12 mouse cellular contexts compared by ENCODE assay signal in the genomic region with DNA sequence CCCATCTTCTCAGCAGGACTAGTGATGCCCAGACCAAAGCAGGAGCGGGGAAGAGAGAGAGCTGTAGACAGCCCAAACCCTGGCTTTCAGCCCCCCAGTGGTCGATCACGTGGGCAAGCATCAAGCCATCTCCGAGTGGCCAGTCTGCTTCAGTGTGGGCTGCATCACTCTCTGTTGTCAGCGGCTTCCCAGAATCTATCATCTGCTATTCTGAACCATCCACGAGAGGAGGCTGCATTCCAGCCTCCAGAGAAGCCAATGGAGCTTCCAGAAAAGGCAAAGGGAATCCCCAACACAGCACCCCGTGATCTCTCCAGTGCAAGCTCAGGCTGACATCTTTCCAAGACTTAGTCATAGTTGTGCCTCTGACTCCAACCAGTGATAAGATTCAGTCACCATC.
DNase-seq lines count a peak whose midpoint lies in the region; ATAC-seq and TF ChIP-seq lines count a peak whose summit lies in the region.
"Had no signal": no experiment of that assay in that cellular context is flagged by ENCODE, and none has a peak within 500 bp of the region (broad histone marks: within the 10 kb centered on the region; RNA-seq: fewer than 3 reads in every experiment).

No protein-coding gene starts in this region.

- no peaks in the 10 kb centered on the region for H3K36me3 ChIP-seq in forebrain, postnatal 0 days (ENCODE audit: insufficient read depth)
- no peaks in the 10 kb centered on the region for H3K36me3 ChIP-seq in forebrain, embryonic 12.5 days (replicated peaks)
- H3K36me3 ChIP-seq in neural tube, embryonic 14.5 days (ENCODE audit: control insufficient read depth, insufficient read depth, low read length): no peaks in the 10 kb centered on the region
- H3K36me3 ChIP-seq: hindbrain, embryonic 10.5 days; liver, embryonic 12.5 days; neural tube, embryonic 15.5 days had no signal

- TF ChIP-seq CTCF in forebrain, postnatal 0 days (IDR thresholded peaks at IDR 0.05; ENCODE audit: low read depth): no peak
- peak; percentile 53 for TF ChIP-seq CTCF in layer of hippocampus, adult 2 months (conservative IDR thresholded peaks at IDR 0.05)

- H3K27ac ChIP-seq in forebrain, postnatal 0 days (ENCODE audit: low read depth, low read length): no peak overlapping the region
- H3K27ac ChIP-seq in forebrain, embryonic 12.5 days: no peak overlapping the region
- no peak overlapping the region for H3K27ac ChIP-seq in neural tube, embryonic 14.5 days (ENCODE audit: low read depth, low read length)
- H3K27ac ChIP-seq in layer of hippocampus, adult 2 months: no peak overlapping the region
- H3K27ac ChIP-seq: hindbrain, embryonic 10.5 days; kidney, postnatal 0 days; liver, embryonic 12.5 days; neural tube, embryonic 15.5 days had no signal

- peak; percentile 43; the same call in 1 of the 2 replicates for ATAC-seq in forebrain, postnatal 0 days
- ATAC-seq in forebrain, embryonic 12.5 days (ENCODE audit: low FRiP score): no peak
- peak; percentile 34; the same call in 1 of the 2 replicates for ATAC-seq in neural tube, embryonic 14.5 days (ENCODE audit: low read depth)
- ATAC-seq: liver, embryonic 12.5 days had no signal

- 65% methylated on average over 7 of the region's 7 CpGs for WGBS in forebrain, postnatal 0 days
- WGBS in forebrain, embryonic 12.5 days: 82% methylated on average over 7 of the region's 7 CpGs
- 77% methylated on average over 7 of the region's 7 CpGs for WGBS in neural tube, embryonic 14.5 days

- H3K4me3 ChIP-seq in forebrain, postnatal 0 days (ENCODE audit: low read depth, low read length): no peak overlapping the region
- no peak overlapping the region for H3K4me3 ChIP-seq in forebrain, embryonic 12.5 days (replicated peaks)
- H3K4me3 ChIP-seq in neural tube, embryonic 14.5 days (ENCODE audit: low read depth, low read length): no peak overlapping the region
- peak overlapping the region; percentile 10; the same call in 1 of the 2 replicates for H3K4me3 ChIP-seq in layer of hippocampus, adult 2 months
- H3K4me3 ChIP-seq: hindbrain, embryonic 10.5 days; liver, embryonic 12.5 days; neural tube, embryonic 15.5 days had no signal

- peak; percentile 32 for DNase-seq in forebrain, postnatal 0 days
- no peak for DNase-seq in neural tube, embryonic 10.5 days (ENCODE audit: extremely low spot score, low spot score)
- peak in 1 of 2 experiments; percentile 13 for DNase-seq in layer of hippocampus, adult 2 months (ENCODE audit: low spot score in 2 of 2)
- peak; percentile 33 for DNase-seq in right cerebral cortex, postnatal 25 days
- no peak for DNase-seq in lung, postnatal 4 days
- DNase-seq: retina, postnatal 1 day had no signal

- no peaks in the 10 kb centered on the region for H3K9me3 ChIP-seq in forebrain, postnatal 0 days (ENCODE audit: low read length)
- no peaks in the 10 kb centered on the region for H3K9me3 ChIP-seq in forebrain, embryonic 12.5 days
- H3K9me3 ChIP-seq in neural tube, embryonic 14.5 days (ENCODE audit: control insufficient read depth, low read length): no peaks in the 10 kb centered on the region
- H3K9me3 ChIP-seq: hindbrain, embryonic 10.5 days; neural tube, embryonic 15.5 days had no signal

- H3K9ac ChIP-seq in forebrain, postnatal 0 days: no peak overlapping the region
- no peak overlapping the region for H3K9ac ChIP-seq in forebrain, embryonic 12.5 days
- no peak overlapping the region for H3K9ac ChIP-seq in neural tube, embryonic 14.5 days (replicated peaks; ENCODE audit: low read depth, low read length)
- H3K9ac ChIP-seq: liver, embryonic 12.5 days; neural tube, embryonic 15.5 days had no signal

- no peaks in the 10 kb centered on the region for H3K27me3 ChIP-seq in forebrain, postnatal 0 days (ENCODE audit: insufficient read depth, low read length)
- H3K27me3 ChIP-seq in forebrain, embryonic 12.5 days: no peaks in the 10 kb centered on the region
- no peaks in the 10 kb centered on the region for H3K27me3 ChIP-seq in neural tube, embryonic 14.5 days (ENCODE audit: control insufficient read depth, insufficient read depth, low read length)
- H3K27me3 ChIP-seq: liver, embryonic 12.5 days; neural tube, embryonic 15.5 days had no signal

- no peaks in the 10 kb centered on the region for H3K4me1 ChIP-seq in forebrain, postnatal 0 days (ENCODE audit: insufficient read depth)
- H3K4me1 ChIP-seq in forebrain, embryonic 12.5 days: no peaks in the 10 kb centered on the region
- H3K4me1 ChIP-seq in neural tube, embryonic 14.5 days (ENCODE audit: control insufficient read depth, insufficient read depth, low read length): no peaks in the 10 kb centered on the region
- H3K4me1 ChIP-seq: hindbrain, embryonic 10.5 days; liver, embryonic 12.5 days had no signal

- no peak overlapping the region for H3K4me2 ChIP-seq in forebrain, postnatal 0 days (ENCODE audit: low read depth)
- no peak overlapping the region for H3K4me2 ChIP-seq in forebrain, embryonic 12.5 days
- H3K4me2 ChIP-seq in neural tube, embryonic 14.5 days (ENCODE audit: low read depth, low read length): no peak overlapping the region
- H3K4me2 ChIP-seq: liver, embryonic 12.5 days; neural tube, embryonic 15.5 days had no signal

Comparison
In these comparisons a context has a peak if more than half of its experiments do, and no peak if none do; other contexts are left out.
1. DNase-seq: peak in forebrain, postnatal 0 days (single experiment) and right cerebral cortex, postnatal 25 days (single experiment); none in neural tube, embryonic 10.5 days (single experiment) and lung, postnatal 4 days (0 of 2).